Mouse (Mus musculus): ENCODE data around the gene Rbbp5. TPM values are rescaled to one million over a fixed set of nuclear protein-coding genes. Genes with fewer than 3 reads are reported as not detected.
"Not testable (repeated sequence)": the region's sequence is repeated elsewhere in the genome, so short reads cannot be mapped to it uniquely, and the experiment has no call there.

The Rbbp5 gene
- polyA plus RNA-seq, 1 experiment from 2014 or later = 64.1 TPM

DNA sequence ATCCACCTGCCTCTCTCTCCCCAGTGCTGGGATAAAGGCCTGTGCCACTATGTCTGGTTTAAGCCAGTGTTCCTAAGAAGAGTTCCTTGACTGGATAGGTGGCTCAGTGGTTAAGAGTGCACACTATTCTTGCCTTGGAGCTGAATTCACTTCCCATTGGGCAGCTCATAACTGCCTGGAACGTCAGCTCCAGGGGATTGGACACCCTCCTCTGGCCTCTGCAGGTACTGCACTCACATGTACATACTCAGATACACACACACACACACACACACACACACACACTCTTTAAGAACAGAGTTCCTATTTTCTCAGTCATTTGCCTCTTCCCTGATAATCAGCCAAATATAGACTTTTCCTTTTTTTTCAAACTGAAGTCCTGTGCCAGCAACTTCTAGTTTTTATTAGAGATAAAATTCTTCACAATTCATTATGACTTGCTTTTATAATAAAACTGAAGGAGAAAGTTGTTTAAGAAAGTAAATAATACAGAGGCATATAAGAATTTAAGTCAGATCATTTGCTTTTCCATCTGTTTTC lies 36.2 kb upstream of the Rbbp5 start:
- ATAC-seq (replicated peaks; ENCODE audit: insufficient number of reproducible peaks, low FRiP score, low TSS enrichment, low read depth) = no peak
- 79% methylated on average over 1 of the region's 1 CpGs for WGBS
- H3K27ac ChIP-seq (replicated peaks; ENCODE audit: low read depth, low read length) = no peak overlapping the region
- H3K9me3 ChIP-seq (replicated peaks; ENCODE audit: control insufficient read depth, low read length) = no peaks in the 10 kb centered on the region; the same call in 1 of the 2 replicates
- no peak overlapping the region for H3K9ac ChIP-seq (replicated peaks; ENCODE audit: low read length)
- peaks cover 3% of the 10 kb centered on the region for H3K36me3 ChIP-seq (replicated peaks; ENCODE audit: control insufficient read depth, insufficient read depth, low read depth, low read length)
- no peaks in the 10 kb centered on the region for H3K27me3 ChIP-seq (ENCODE audit: control insufficient read depth, insufficient read depth, low read length)
- H3K4me1 ChIP-seq (ENCODE audit: control insufficient read depth, insufficient read depth, low read length) = no peaks in the 10 kb centered on the region
- DNase-seq (ENCODE audit: low spot score) = no peak
- H3K4me2 ChIP-seq (ENCODE audit: low read depth, low read length) = no peak overlapping the region
- H3K4me3 ChIP-seq (ENCODE audit: low read depth, low read length) = no peak overlapping the region

DNA sequence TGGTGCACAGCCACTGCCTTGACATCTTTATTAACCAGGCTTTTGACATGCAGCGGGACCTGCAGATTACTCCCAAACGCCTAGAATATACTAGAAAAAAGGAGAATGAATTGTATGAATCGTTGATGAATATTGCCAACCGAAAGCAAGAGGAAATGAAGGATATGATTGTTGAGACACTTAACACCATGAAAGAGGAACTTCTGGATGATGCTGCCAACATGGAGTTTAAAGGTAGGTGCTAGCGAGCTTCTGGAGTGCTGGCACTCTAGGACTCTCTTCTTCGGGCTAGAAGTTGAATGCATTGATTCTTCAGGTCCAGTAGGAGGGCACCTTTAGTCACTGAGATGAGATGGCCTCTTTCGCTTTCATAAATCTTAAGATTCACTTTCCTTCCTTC lies 27.4 kb upstream of the Rbbp5 start:
- H3K4me3 ChIP-seq (ENCODE audit: low read depth, low read length) = no peak overlapping the region
- 92% methylated on average over 7 of the region's 7 CpGs for WGBS
- no peaks in the 10 kb centered on the region for H3K36me3 ChIP-seq (replicated peaks; ENCODE audit: control insufficient read depth, insufficient read depth, low read depth, low read length)
- H3K9me3 ChIP-seq (replicated peaks; ENCODE audit: control insufficient read depth, low read length) = no peaks in the 10 kb centered on the region
- no peaks in the 10 kb centered on the region for H3K27me3 ChIP-seq (ENCODE audit: control insufficient read depth, insufficient read depth, low read length)
- H3K4me2 ChIP-seq (ENCODE audit: low read depth, low read length) = no peak overlapping the region
- H3K9ac ChIP-seq (replicated peaks; ENCODE audit: low read length) = no peak overlapping the region
- H3K27ac ChIP-seq (replicated peaks; ENCODE audit: low read depth, low read length) = no peak overlapping the region
- no peaks in the 10 kb centered on the region for H3K4me1 ChIP-seq (ENCODE audit: control insufficient read depth, insufficient read depth, low read length)
- ATAC-seq (replicated peaks; ENCODE audit: insufficient number of reproducible peaks, low FRiP score, low TSS enrichment, low read depth) (no peak), DNase-seq (ENCODE audit: low spot score) (no peak)

DNA sequence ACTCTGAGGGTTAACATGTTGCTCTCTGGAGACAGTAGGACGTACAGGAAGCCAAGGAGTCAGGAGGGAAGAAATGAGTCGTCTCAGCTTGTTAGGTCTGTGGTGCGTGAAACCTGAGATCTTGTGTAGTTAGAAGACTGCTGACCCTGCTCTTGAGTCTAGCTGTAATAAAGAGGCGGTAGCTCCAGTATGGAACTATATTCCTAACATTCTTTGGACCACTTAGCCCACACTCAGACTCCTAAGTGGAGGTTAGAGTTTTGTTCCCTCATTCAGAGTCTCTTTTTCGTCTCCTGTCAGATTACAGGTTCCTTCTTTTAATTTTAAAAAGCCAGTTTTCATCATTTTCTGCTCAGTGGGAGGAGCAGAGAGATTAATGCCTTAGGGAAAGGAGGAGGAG lies 12.5 kb upstream of the Rbbp5 start:
- Histone ChIP-seq H3K4me3 (ENCODE audit: low read depth, low read length) (no peak overlapping the region), H3K4me2 (ENCODE audit: low read depth, low read length) (no peak overlapping the region), H3K9me3 (replicated peaks; ENCODE audit: control insufficient read depth, low read length) (no peaks in the 10 kb centered on the region), H3K27me3 (ENCODE audit: control insufficient read depth, insufficient read depth, low read length) (no peaks in the 10 kb centered on the region), H3K4me1 (ENCODE audit: control insufficient read depth, insufficient read depth, low read length) (no peaks in the 10 kb centered on the region), H3K36me3 (replicated peaks; ENCODE audit: control insufficient read depth, insufficient read depth, low read depth, low read length) (peaks cover 2% of the 10 kb centered on the region; the same call in 1 of the 2 replicates), H3K9ac (replicated peaks; ENCODE audit: low read length) (no peak overlapping the region), H3K27ac (replicated peaks; ENCODE audit: low read depth, low read length) (no peak overlapping the region)
- ATAC-seq (replicated peaks; ENCODE audit: insufficient number of reproducible peaks, low FRiP score, low TSS enrichment, low read depth) (no peak), DNase-seq (ENCODE audit: low spot score) (no peak)
- 63% methylated on average over 5 of the region's 5 CpGs for WGBS

DNA sequence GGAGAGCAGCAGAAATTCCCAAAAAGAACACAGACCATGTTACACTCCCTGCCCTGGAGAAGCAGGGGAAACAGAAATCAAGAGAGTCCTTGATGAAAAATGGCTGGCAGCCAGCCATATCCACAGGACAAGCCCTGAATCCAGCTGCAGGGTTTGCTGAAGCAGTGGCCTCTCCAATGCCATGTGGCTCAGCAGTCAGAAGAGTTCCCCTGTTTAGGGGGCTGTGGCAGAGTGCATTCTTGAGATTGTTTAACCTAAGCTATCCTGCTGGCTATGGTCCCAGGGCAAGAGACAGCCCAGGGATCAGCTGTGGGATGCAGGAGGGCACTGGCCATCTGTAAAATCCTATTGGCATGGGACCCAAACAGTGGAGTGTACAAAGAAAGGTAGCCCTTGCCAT lies 8.2 kb upstream of the Rbbp5 start:
- H3K27me3 ChIP-seq (ENCODE audit: control insufficient read depth, insufficient read depth, low read length) = no peaks in the 10 kb centered on the region
- H3K4me3 ChIP-seq (ENCODE audit: low read depth, low read length) = no peak overlapping the region
- no peaks in the 10 kb centered on the region; the same call in 1 of the 2 replicates for H3K36me3 ChIP-seq (replicated peaks; ENCODE audit: control insufficient read depth, insufficient read depth, low read depth, low read length)
- DNase-seq (ENCODE audit: low spot score) = no peak
- ATAC-seq (replicated peaks; ENCODE audit: insufficient number of reproducible peaks, low FRiP score, low TSS enrichment, low read depth) = no peak
- H3K4me2 ChIP-seq (ENCODE audit: low read depth, low read length) = no peak overlapping the region
- no peak overlapping the region for H3K9ac ChIP-seq (replicated peaks; ENCODE audit: low read length)
- H3K27ac ChIP-seq (replicated peaks; ENCODE audit: low read depth, low read length) = no peak overlapping the region
- no peaks in the 10 kb centered on the region for H3K9me3 ChIP-seq (replicated peaks; ENCODE audit: control insufficient read depth, low read length)
- H3K4me1 ChIP-seq (ENCODE audit: control insufficient read depth, insufficient read depth, low read length) = no peaks in the 10 kb centered on the region

DNA sequence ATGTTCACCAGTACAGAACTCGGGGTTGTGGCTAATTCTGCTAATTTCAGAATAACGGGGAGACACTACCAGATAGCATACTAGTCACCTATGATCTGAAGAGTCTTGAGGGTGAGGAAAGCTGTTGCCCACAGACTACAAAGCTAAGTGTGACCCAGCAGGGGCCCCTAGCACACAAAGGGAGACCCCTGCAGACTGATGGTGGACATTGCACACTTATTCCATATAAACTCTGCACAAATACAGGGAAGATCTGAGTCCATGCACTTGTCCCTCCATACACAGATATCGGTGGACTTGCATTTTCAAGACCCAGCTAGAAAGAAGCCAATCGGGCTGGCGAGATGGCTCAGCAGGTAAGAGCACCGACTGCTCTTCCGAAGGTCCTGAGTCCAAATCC lies 7.6 kb upstream of the Rbbp5 start:
- no peaks in the 10 kb centered on the region for H3K4me1 ChIP-seq (ENCODE audit: control insufficient read depth, insufficient read depth, low read length)
- no peak overlapping the region for H3K4me2 ChIP-seq (ENCODE audit: low read depth, low read length)
- no peaks in the 10 kb centered on the region for H3K9me3 ChIP-seq (replicated peaks; ENCODE audit: control insufficient read depth, low read length)
- no peaks in the 10 kb centered on the region; the same call in 1 of the 2 replicates for H3K36me3 ChIP-seq (replicated peaks; ENCODE audit: control insufficient read depth, insufficient read depth, low read depth, low read length)
- no peak overlapping the region for H3K9ac ChIP-seq (replicated peaks; ENCODE audit: low read length)
- ATAC-seq (replicated peaks; ENCODE audit: insufficient number of reproducible peaks, low FRiP score, low TSS enrichment, low read depth) (no peak), DNase-seq (ENCODE audit: low spot score) (no peak)
- H3K4me3 ChIP-seq (ENCODE audit: low read depth, low read length) = no peak overlapping the region
- H3K27ac ChIP-seq (replicated peaks; ENCODE audit: low read depth, low read length) = no peak overlapping the region
- H3K27me3 ChIP-seq (ENCODE audit: control insufficient read depth, insufficient read depth, low read length) = no peaks in the 10 kb centered on the region
- WGBS = 92% methylated on average over 7 of the region's 7 CpGs

DNA sequence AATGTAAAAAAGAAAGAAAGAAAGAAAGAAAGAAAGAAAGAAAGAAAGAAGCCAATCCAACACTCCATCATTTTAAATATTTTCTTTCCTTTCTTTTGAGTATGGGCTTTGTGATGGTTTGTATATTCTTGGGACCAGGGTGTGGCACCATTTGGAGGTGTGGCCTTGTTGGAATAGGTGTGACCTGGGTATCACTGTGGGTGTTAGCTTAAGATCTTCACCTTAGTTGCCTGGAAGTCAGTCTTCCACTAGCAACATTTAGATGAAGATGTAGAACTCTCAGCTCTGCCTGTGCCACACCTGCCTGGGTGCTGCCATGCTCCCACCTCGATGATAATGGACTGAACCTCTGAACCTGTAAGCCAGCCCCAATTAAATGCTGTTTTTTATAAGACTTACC lies 7.1 kb upstream of the Rbbp5 start:
- H3K9ac ChIP-seq (replicated peaks; ENCODE audit: low read length); H3K27ac ChIP-seq (replicated peaks; ENCODE audit: low read depth, low read length); H3K4me1 ChIP-seq (ENCODE audit: control insufficient read depth, insufficient read depth, low read length); H3K4me3 ChIP-seq (ENCODE audit: low read depth, low read length); DNase-seq (ENCODE audit: low spot score); H3K9me3 ChIP-seq (replicated peaks; ENCODE audit: control insufficient read depth, low read length); H3K27me3 ChIP-seq (ENCODE audit: control insufficient read depth, insufficient read depth, low read length); H3K4me2 ChIP-seq (ENCODE audit: low read depth, low read length); ATAC-seq (replicated peaks; ENCODE audit: insufficient number of reproducible peaks, low FRiP score, low TSS enrichment, low read depth); H3K36me3 ChIP-seq (replicated peaks; ENCODE audit: control insufficient read depth, insufficient read depth, low read depth, low read length): not testable (repeated sequence)
- WGBS = 88% methylated on average over 1 of the region's 1 CpGs

DNA sequence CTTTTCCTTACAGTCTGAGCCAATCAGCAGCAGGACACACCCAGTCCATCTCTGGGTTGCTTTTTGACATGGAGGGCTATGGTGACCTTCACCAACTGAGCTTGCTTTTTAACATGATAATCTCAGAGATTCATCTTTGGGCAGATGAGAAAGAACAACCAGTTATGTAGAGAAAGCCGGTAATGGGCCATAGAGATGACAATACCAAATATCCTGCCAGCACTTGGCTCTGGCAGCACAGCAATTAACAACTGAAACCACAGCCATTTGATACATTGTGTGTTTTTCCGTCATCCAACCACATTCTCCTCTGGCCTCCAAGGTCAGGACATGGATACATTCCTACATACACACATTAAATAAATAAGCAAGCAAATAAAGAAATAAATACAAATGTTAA lies 6.1 kb upstream of the Rbbp5 start:
- WGBS = 86% methylated on average over 2 of the region's 2 CpGs
- DNase-seq (ENCODE audit: low spot score) = no peak
- ATAC-seq (replicated peaks; ENCODE audit: insufficient number of reproducible peaks, low FRiP score, low TSS enrichment, low read depth) = no peak

DNA sequence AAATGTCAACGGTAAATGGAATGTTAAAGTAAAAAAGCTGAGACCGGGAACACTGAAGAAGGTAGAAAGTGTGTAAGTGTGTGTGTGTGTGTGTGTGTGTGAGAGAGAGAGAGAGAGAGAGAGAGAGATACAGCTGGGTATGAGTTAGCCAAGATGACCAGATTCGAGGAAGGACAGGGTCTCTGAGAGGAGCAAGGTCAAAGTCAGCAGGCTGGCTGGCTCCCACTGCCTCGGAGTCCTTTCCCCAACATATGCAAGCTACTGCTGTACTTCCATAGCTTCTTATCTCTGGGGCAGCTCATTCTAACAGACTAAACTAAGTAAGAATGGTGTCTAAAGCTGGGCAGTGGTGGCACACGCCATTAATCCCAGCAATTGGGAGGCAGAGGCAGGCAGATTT lies 5.7 kb upstream of the Rbbp5 start:
- DNase-seq (ENCODE audit: low spot score) (no peak), ATAC-seq (replicated peaks; ENCODE audit: insufficient number of reproducible peaks, low FRiP score, low TSS enrichment, low read depth) (no peak)
- no peaks in the 10 kb centered on the region for H3K27me3 ChIP-seq (ENCODE audit: control insufficient read depth, insufficient read depth, low read length)
- no peaks in the 10 kb centered on the region for H3K9me3 ChIP-seq (replicated peaks; ENCODE audit: control insufficient read depth, low read length)
- no peak overlapping the region for H3K9ac ChIP-seq (replicated peaks; ENCODE audit: low read length)
- no peaks in the 10 kb centered on the region for H3K36me3 ChIP-seq (replicated peaks; ENCODE audit: control insufficient read depth, insufficient read depth, low read depth, low read length)
- WGBS = 91% methylated on average over 5 of the region's 5 CpGs
- H3K27ac ChIP-seq (replicated peaks; ENCODE audit: low read depth, low read length) = no peak overlapping the region
- no peak overlapping the region for H3K4me3 ChIP-seq (ENCODE audit: low read depth, low read length)
- H3K4me2 ChIP-seq (ENCODE audit: low read depth, low read length) = no peak overlapping the region
- H3K4me1 ChIP-seq (ENCODE audit: control insufficient read depth, insufficient read depth, low read length) = no peaks in the 10 kb centered on the region

More for the DNA sequence above, 6.1 kb upstream of the Rbbp5 start:
- H3K4me2 ChIP-seq (ENCODE audit: low read depth, low read length) = no peak overlapping the region
- no peaks in the 10 kb centered on the region for H3K4me1 ChIP-seq (ENCODE audit: control insufficient read depth, insufficient read depth, low read length)
- H3K36me3 ChIP-seq (replicated peaks; ENCODE audit: control insufficient read depth, insufficient read depth, low read depth, low read length) = no peaks in the 10 kb centered on the region; the same call in 1 of the 2 replicates
- H3K27ac ChIP-seq (replicated peaks; ENCODE audit: low read depth, low read length) = no peak overlapping the region
- H3K4me3 ChIP-seq (ENCODE audit: low read depth, low read length) = no peak overlapping the region
- no peak overlapping the region for H3K9ac ChIP-seq (replicated peaks; ENCODE audit: low read length)
- no peaks in the 10 kb centered on the region for H3K27me3 ChIP-seq (ENCODE audit: control insufficient read depth, insufficient read depth, low read length)
- no peaks in the 10 kb centered on the region for H3K9me3 ChIP-seq (replicated peaks; ENCODE audit: control insufficient read depth, low read length)

Measured in embryonic facial prominence, embryonic 11.5 days (tissue).